Mouse (Mus musculus): ENCODE measurements at regions not wholly inside any gene's neighbourhood (a gene's known extent, or its start where the extent isn't known, plus 50 kb on each side); places are given as distances from the start of the nearest gene placed in this dataset.

GRCm38 (mm10) chr5:103291219-103291618 lies 80.1 kb upstream of the Mapk10 start:
- no peak for ATAC-seq
- WGBS: 93% methylated on average over 8 of the region's 8 CpGs

GRCm38 (mm10) chr5:103269206-103269605 lies 58.1 kb upstream of the Mapk10 start:
- Histone ChIP-seq H3K4me1 (ENCODE audit: insufficient read depth) (no peaks in the 10 kb centered on the region), H3K4me2 (ENCODE audit: low read depth) (no peak overlapping the region), H3K9ac (no peak overlapping the region), H3K4me3 (ENCODE audit: low read depth, low read length) (no peak overlapping the region), H3K27ac (ENCODE audit: low read depth, low read length) (no peak overlapping the region), H3K36me3 (ENCODE audit: insufficient read depth) (no peaks in the 10 kb centered on the region), H3K27me3 (ENCODE audit: insufficient read depth, low read length) (no peaks in the 10 kb centered on the region), H3K9me3 (ENCODE audit: low read length) (no peaks in the 10 kb centered on the region)
- no peak for DNase-seq
- WGBS: 87% methylated on average over 6 of the region's 6 CpGs
- no peak for ATAC-seq
- no peak for TF ChIP-seq CTCF (IDR thresholded peaks at IDR 0.05; ENCODE audit: low read depth)

More at GRCm38 (mm10) chr5:103291219-103291618, 80.1 kb upstream of the Mapk10 start:
- H3K9ac ChIP-seq: no peak overlapping the region
- TF ChIP-seq CTCF (IDR thresholded peaks at IDR 0.05; ENCODE audit: low read depth): no peak
- no peaks in the 10 kb centered on the region for H3K4me1 ChIP-seq (ENCODE audit: insufficient read depth)
- H3K27ac ChIP-seq (ENCODE audit: low read depth, low read length): no peak overlapping the region
- H3K27me3 ChIP-seq (ENCODE audit: insufficient read depth, low read length): no peaks in the 10 kb centered on the region
- no peak overlapping the region for H3K4me2 ChIP-seq (ENCODE audit: low read depth)
- no peak overlapping the region for H3K4me3 ChIP-seq (ENCODE audit: low read depth, low read length)
- H3K36me3 ChIP-seq (ENCODE audit: insufficient read depth): no peaks in the 10 kb centered on the region
- no peaks in the 10 kb centered on the region for H3K9me3 ChIP-seq (ENCODE audit: low read length)
- DNase-seq: no peak

GRCm38 (mm10) chr5:103264903-103265302 lies 53.8 kb upstream of the Mapk10 start:
- no peak for TF ChIP-seq CTCF (IDR thresholded peaks at IDR 0.05; ENCODE audit: low read depth)
- no peak overlapping the region for H3K9ac ChIP-seq
- no peaks in the 10 kb centered on the region for H3K4me1 ChIP-seq (ENCODE audit: insufficient read depth)
- 90% methylated on average over 2 of the region's 2 CpGs for WGBS
- no peaks in the 10 kb centered on the region for H3K36me3 ChIP-seq (ENCODE audit: insufficient read depth)
- H3K27me3 ChIP-seq (ENCODE audit: insufficient read depth, low read length): no peaks in the 10 kb centered on the region
- no peaks in the 10 kb centered on the region for H3K9me3 ChIP-seq (ENCODE audit: low read length)
- DNase-seq: no peak
- no peak for ATAC-seq
- H3K4me3 ChIP-seq (ENCODE audit: low read depth, low read length): no peak overlapping the region
- H3K27ac ChIP-seq (ENCODE audit: low read depth, low read length): no peak overlapping the region
- H3K4me2 ChIP-seq (ENCODE audit: low read depth): no peak overlapping the region

GRCm38 (mm10) chr5:103261406-103261805 lies 50.3 kb upstream of the Mapk10 start:
- Histone ChIP-seq H3K27me3 (ENCODE audit: insufficient read depth, low read length) (no peaks in the 10 kb centered on the region), H3K4me2 (ENCODE audit: low read depth) (no peak overlapping the region), H3K36me3 (ENCODE audit: insufficient read depth) (no peaks in the 10 kb centered on the region), H3K9ac (no peak overlapping the region), H3K9me3 (ENCODE audit: low read length) (no peaks in the 10 kb centered on the region), H3K4me3 (ENCODE audit: low read depth, low read length) (no peak overlapping the region), H3K4me1 (ENCODE audit: insufficient read depth) (no peaks in the 10 kb centered on the region), H3K27ac (ENCODE audit: low read depth, low read length) (no peak overlapping the region)
- ATAC-seq: no peak; the same call in 1 of the 2 replicates
- 81% methylated on average over 10 of the region's 10 CpGs for WGBS
- DNase-seq: peak; percentile 50
- no peak for TF ChIP-seq CTCF (IDR thresholded peaks at IDR 0.05; ENCODE audit: low read depth)
